Mouse (Mus musculus) erythroblast, embryonic 14.5 days (primary cell): ENCODE results near the gene Map7.

Experiments
- GATA1 ChIP-seq: IDR thresholded peaks from 2 replicates; pipeline ENCODE4 v1.6.1; 2012; ENCODE audit warnings: low read length, inconsistent platforms, mixed read lengths
- TAL1 ChIP-seq: IDR thresholded peaks from 3 replicates; pipeline ENCODE4 v1.6.1; 2012; ENCODE audit warnings: low read length, inconsistent platforms, mixed read lengths

GRCm38 (mm10) chr10:20203502-20203901, 55.2 kb downstream of the Map7 start:
- TF ChIP-seq GATA1, result no peak
- no peak for TF ChIP-seq TAL1
